Mouse (Mus musculus): ENCODE measurements around the gene Gm21983.

The Gm21983 gene

GRCm38 (mm10) chr7:27184964-27185363 is 4.1 kb upstream of the Gm21983 start:
- DNase-seq: no peak

DNA sequence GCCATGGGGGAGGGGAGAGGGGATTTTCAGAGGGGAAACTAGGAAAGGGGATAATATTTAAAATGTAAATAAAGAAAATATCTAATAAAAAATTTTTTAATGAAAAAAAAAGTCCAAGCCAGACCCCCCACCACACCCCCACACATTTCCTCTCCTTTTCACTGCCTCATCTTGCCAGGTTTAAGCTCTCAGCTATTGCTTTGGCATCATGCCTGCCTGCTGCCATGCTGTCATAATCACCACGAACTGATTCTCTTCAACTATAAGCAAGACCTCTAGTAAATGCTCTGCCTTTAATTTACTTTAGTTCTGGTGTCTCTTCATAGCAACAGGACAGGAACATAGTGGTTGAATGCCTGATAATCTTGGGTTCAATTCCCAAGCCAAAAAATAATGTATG is 1.6 kb upstream of the Gm21983 start:
- DNase-seq: no peak

- DNase-seq: peak; percentile 62
Measured at GRCm38 (mm10) chr7:27180036-27180435, 850 bp downstream of the Gm21983 start.

DNA sequence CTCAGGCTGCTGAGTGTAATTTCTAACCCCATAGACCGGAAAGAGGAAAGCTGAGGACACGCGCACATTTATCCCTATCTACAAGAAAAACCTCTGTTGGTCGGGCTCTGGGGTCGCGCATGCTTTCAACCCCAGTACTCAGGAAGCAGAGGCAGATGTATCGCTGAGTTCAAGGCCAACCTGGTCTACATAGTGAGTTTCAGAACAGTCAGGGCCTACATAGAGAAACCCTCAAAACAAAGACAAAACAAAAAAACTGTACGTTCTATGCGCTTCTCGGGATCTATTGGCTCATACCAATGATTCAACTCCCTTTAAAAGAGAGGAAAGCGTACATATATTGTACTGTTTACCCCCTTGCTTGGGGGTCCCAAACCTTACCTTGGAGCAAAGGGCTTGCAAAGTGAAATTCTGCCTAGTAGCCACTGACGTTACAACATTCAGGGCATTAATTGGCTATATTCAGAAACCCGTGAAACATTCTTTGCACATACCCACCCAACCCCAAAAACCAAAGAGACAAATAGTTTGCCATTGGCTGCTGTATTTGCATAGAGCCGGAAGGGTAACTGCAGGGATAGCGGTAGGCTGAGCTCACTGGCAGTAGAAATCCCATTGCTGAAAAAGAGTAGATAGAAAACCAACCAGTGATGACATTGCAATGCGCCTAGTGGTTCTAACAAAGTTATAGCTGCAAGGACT is 1.5 kb downstream of the Gm21983 start:
- no peak for DNase-seq

DNA sequence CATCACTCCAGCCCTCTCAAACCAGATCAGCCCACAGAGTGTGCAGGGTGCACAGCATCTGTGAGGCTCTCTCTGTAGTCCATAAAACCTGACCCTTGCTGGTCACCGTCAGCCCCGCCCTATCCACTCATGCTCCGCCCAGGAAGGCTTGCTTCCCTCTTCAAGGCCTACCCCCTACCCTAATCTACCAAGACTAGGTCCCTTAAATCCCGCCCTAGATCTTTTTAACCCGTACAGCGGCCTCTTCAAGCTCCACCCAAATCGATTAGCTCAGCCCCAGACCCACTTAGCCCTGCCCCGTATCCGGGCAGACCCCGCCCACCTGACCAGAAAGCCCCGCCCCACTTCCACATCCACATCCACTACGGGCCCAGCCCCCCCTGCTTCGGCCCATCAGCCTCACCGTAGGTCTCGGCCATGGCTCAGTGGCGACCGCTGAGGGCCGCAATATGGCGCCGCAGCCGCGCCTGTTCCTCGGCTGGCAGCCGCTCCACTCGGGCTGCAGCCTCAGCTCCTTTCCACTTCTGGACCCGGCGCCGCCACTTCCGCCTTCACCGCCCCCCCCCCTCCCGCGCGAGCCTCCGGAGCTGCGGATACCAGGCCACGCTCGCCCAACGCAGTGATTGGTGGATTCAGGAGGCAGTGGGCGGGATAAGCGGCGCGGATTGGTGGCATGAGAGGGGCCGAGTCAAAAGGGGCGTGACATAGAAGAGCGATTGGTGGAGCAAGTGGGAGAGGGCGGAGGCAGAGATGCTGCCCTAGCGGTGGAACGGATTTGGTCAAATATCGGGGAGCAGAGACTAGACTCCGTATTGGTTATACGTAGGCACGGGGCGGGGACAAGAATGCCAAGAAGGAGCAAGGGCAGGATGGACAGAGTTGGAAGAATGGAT is 2.3 kb downstream of the Gm21983 start, which contains the start of gene Rab4b:
Rab4b (minus strand) TSS at position 573 of the 893 bp plus-strand sequence.
- peak; percentile 100 for DNase-seq

DNA sequence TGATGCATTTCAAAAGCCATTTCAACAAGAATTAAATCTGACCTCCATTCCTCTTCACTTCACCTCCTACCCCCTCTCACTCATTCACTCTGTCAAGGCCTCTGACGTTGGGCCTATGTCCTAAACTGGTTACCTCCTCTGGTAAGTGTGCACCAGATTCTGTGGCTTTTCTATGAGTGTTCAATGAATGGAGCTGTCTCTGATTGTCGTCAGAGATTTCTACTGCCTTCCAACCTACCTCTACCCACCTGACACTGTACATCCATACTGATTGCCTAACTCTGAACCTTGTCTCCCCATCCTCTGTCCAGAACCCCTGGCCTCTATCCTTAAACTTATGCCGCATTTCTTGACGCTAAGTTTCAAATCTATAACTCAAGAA is 3.0 kb downstream of the Gm21983 start:
- no peak for DNase-seq

DNA sequence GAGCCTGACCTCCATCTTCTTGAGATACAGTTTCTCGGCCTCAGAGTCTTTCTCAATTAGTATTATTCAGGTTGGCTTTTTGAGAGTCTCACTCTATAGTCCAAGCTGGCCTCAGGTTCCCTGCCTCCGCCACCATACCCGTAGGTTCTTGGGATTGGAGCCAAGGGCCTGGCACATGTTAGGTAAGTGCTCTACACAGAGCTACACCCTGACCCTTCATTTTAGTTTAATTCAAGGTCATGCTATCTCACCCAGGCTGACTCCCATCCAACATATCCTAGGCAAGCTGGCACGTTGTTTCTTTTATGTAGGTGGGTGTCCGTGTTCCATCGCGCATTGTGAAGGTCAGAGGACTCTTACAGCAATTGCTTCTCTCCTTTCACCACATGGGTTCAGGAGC is 6.0 kb downstream of the Gm21983 start:
- DNase-seq: no peak

GRCm38 (mm10) chr7:27174496-27174895 is 6.4 kb downstream of the Gm21983 start:
- DNase-seq: peak; percentile 50

DNA sequence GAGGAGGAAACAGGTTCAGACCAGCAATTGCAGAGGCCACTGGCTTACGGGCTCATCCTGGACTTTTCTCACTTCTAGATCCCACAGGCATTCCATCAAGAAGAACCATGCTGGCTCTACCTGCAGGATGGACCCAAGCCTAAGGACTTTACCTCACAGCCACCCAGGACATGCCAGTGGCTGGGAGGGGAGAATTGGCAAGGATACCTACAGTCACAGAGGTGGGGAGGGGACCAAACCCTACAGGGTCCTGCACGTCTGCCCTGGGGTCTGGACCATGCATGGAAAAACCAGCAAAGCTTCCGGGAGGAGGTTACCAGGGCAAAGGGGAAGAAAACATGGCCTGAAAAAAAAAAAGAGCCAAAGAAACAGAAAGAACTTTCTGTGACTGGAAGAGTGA is 9.9 kb downstream of the Gm21983 start:
- DNase-seq: peak; percentile 23

GRCm38 (mm10) chr7:27168371-27168770 is 12.5 kb downstream of the Gm21983 start:
- DNase-seq: peak; percentile 52

GRCm38 (mm10) chr7:27167475-27168094 is 13.3 kb downstream of the Gm21983 start:
- peak; percentile 56 for DNase-seq

GRCm38 (mm10) chr7:27166614-27167474 is 14.0 kb downstream of the Gm21983 start, which contains the start of gene Egln2:
Gene Egln2, minus strand, starts transcription at chr7:27166802.
- DNase-seq: peak; percentile 95

DNA sequence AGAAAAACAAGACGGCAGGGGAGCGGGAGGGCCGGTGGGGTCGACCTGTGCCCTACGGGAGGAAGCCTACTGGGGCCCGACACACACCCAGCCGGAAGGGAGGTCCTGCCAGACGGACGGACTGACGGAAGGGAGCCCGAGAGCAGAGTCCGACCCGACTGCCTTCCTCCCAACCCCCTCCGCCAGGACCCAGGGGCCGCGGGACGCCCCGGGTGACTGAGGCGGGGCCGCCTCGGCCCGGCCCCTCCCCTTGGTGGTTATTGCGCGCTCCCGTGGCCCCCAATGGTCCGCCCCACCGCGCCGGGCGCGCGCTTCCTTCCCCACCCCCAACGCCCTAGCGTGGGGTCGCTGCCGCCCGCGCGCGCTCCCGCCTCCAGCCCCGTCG is 14.7 kb downstream of the Gm21983 start:
- peak; percentile 88 for DNase-seq

DNA sequence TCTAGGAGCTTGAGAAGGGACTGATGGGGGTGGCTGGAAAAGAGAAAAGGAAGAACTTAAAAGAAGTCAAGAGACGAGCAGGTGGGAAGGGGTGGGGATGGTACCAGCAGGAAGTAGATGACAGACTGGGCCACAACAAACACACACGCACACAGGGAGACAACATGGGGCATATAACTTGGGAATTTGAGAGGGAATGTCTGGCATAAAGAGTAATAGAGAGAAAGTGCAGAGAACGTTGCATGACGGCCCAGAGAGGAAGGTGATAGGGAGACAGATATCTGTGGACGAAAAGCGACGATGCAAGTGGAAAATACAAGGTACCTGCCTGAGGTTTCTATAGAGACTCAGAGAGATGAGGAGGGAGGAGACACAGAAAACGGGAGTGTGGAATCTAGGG is 15.2 kb downstream of the Gm21983 start:
- no peak for DNase-seq

DNA sequence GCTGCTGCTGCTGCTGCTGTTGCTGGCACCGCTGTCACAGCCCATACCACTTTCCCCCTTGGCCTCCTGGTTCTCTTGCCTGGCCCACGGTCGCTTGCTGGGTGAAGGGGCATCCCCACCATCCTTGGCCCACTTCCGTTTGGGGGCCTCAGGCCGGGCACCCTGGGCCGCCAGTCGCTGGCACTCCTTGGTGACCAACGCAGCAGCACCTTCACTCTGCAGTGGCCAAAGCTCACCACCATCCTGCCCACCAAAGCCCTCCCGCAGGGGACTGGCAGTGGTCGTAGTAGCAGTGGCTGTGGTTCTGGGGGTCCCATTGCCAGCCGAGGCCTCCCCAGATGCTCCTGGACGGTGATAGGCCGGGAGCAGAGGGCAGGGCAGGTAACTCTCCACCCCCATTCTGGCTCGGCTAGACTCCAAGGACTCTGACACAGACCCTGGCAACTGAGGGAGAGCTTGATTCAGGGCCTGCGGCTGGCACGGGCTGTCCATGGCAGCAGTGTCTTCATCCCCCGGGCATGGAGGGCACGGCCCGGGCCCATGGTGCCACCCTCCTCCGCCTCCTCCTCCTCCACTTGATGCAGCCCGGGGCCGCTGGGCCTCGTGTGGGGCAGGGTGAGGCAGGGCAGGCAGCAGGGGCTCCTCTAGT is 15.8 kb downstream of the Gm21983 start:
- peak; percentile 84 for DNase-seq

- DNase-seq: peak; percentile 80
Measured at GRCm38 (mm10) chr7:27164112-27164947, 16.6 kb downstream of the Gm21983 start.

DNA sequence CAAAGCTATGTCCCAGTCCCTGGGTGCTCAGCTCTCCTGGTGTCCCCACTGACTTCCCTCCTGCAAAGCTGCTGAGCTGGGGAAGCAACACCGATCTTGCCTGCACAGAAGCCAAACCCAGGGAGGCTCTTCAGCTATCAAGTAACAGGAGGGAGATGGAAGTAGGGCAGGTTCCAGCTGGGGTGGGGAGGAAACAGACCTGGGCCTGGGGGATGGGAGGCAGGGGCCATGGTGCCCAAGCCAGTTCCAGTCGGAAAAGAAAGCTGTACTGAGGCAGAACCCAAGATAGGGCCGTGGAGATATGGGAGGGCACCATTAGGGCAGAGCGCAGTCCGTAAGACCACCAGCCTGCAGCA is 17.5 kb downstream of the Gm21983 start:
- DNase-seq: peak; percentile 50

DNA sequence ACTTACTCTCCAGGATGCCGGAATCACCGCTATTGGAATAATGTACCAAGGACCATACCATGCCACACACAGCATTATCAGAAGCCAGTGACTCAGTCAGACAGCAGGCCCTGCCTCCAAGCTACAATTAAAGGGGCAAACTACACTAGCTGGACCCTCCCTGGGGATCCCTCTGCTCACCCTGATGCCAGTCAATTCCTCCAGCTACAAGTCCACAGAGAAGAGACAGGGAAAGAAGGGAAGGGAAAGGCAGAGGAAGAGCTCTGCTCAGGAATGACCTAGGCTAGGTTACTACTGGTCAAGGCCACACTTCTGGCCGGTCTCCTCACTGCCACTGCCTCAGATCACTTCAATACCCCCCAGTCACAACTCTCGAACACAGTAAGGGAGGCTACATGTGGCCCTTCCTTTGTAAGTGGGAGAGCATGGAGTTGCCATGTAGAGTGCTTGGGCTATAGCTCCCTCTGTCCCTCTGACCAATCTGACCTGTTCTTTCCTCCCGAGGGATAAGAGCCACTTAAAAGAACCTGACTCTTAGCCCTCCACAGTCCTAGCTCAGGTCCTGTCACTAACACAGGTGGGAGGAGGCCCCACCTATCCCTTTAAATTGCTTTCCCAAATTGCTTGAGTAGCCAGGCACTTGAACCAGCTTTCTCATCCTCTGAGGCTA is 18.0 kb downstream of the Gm21983 start:
- no peak for DNase-seq

DNA sequence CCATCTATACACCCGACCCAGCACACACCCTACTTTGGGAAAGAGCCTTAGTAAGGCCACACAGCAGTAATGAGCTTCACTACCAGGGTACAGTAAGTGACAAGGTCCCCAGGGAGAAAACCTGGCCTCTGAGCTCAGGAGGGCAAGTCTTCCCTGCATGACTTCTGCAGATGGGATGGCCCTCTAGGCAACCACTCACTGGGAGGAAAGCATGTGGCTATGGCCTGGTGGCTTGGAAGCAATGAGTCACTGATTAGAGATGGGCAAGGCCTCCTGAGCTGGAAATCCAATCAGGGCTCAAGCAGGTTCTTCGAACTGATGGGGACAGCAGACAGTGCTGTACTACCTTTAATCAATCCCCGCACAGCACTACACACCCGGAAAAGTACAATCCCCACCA is 19.1 kb downstream of the Gm21983 start:
- DNase-seq: peak; percentile 40

- DNase-seq: no peak
Measured at GRCm38 (mm10) chr7:27160921-27161320, 20.0 kb downstream of the Gm21983 start.

- DNase-seq: peak; percentile 89
Measured at GRCm38 (mm10) chr7:27159882-27160281, 21.0 kb downstream of the Gm21983 start.

Measured in cerebellum, adult 9-11 months (tissue).